Mouse (Mus musculus) olfactory bulb, adult 2 months (tissue): Measurements from ENCODE around the gene Uhrf1bp1.
"Not testable (repeated sequence)": the region's sequence is repeated elsewhere in the genome, so short reads cannot be mapped to it uniquely, and the experiment has no call there.

ENCODE experiments used
- CTCF ChIP-seq: fragments of 200-500 bp; IDR thresholded peaks from 2 replicates; pipeline ENCODE4 v1.5.1; 2012; ENCODE audit warnings: low read depth, mild to moderate bottlenecking, low read length, moderate library complexity; ENCODE audit not compliant: insufficient read depth
- POLR2A ChIP-seq: fragments of 200-500 bp; IDR thresholded peaks from 2 replicates; pipeline ENCODE4 v1.6.1; 2012; ENCODE audit warnings: mild to moderate bottlenecking, low read depth, low read length, moderate library complexity; ENCODE audit not compliant: insufficient read depth

DNA sequence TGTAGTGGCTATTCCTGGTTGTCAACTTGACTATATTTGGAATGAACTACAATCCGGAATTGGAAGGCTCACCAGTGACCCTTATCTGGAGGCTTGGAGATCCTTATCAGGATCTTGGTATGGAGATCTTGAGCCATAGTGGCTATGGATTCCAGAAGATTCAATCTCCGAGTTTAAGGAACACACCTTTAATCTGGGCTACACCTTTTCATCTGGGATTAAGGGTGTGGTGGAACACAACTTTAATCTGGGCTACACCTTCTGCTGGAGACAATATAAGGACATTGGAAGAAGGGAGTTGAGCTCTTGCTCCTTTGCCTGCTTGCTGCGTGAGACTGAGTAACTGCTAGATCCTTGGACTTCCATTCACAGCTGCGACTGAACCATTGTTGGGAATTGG, 18.4 kb upstream of the Uhrf1bp1 start, which contains the start of gene Snrpc:
- not testable (repeated sequence) for TF ChIP-seq CTCF, POLR2A
